Mouse (Mus musculus) embryonic fibroblast, embryonic 13.5 days (primary cell): Measurements from ENCODE around the gene Gm43191.

Experiments used
- CTCF ChIP-seq: IDR thresholded peaks from 2 replicates; pipeline ENCODE4 v1.5.1; 2011; ENCODE audit warnings: mild to moderate bottlenecking, control low read depth, low read length, moderate library complexity, borderline replicate concordance; ENCODE audit not compliant: insufficient read depth
- POLR2A ChIP-seq: IDR thresholded peaks from 2 replicates; pipeline ENCODE4 v1.6.1; 2011; ENCODE audit warnings: low read depth, mild to moderate bottlenecking, control low read depth, low read length, moderate library complexity

DNA sequence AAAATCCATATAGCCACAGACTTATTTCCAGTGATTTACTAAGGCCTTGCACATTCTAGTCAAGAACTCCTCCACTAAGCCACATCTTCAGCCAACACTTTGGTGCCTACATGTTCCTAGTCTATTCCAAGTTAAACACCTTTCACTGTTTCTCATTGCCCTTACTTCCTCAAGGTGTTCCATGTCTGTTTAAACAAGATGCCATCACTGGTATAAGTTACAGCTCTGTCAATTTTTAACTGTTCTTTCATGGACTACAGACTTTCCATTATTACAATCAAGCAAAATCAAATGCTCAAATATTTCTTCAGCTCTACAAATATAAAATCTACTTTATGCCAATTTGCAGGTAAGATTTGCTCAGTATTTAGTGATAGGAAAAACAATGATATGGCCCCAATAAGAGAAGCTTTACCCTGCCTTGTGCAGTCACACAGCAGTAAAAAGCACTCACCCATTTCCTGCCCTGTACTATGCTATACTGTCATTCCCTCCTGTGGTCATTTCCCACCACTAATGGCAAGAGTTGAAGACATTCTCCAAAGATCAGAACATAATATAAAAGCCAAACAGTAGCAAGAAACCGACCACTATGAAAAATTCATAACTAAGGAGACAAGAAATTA, 21.7 kb upstream of the Gm43191 start:
- no peak for TF ChIP-seq CTCF
- no peak for TF ChIP-seq POLR2A
